Mouse (Mus musculus) spleen, adult 18-20 months (tissue): ENCODE measurements around the gene Rab31.
"Not testable (repeated sequence)": the region's sequence is repeated elsewhere in the genome, so short reads cannot be mapped to it uniquely, and the experiment has no call there.

ENCODE experiments used
- DNase-seq, 2 experiments: peaks; one replicate each; pipeline ENCODE4 v3.0.0; 2022; ENCODE audit warnings: mixed read lengths in 2 of 2

Rab31 gene

DNA sequence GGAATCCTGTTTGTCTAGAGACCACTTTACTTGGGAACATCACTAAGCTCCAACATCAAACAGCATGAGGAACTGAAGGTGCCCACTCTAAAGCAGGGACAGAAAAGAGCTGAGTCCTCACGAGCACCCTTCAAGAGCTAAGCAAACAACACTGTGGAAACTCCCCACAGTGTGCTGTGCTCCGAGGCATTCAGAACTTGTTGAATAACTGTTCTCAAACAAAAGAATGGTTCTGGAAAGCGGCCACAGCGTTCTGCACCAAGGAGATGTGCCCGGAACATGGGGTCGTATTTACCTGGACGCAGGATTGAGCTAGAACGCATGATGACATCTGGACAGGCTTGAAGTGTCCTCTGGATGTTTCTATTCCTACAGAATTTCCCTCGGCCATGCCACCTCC is 114.6 kb downstream of the Rab31 start:
- no peak for DNase-seq

DNA sequence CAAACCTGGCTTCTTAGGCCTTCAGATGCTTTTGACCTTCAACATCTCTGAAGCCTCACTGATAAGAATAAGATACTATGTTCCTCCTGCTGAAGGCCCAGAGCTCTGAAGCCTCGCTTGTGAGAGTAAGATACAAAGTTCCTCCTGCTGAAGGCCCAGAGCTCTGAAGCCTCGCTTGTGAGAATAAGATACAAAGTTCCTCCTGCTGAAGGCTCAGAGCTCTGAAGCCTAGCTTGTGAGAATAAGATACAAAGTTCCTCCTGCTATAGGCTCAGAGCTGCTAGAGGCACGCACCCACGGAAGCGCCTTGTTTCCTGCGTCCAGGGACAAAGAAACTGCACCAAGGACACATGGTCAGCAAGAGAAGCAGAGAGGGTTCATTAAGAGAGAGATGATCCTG is 115.8 kb downstream of the Rab31 start:
- DNase-seq: no peak

DNA sequence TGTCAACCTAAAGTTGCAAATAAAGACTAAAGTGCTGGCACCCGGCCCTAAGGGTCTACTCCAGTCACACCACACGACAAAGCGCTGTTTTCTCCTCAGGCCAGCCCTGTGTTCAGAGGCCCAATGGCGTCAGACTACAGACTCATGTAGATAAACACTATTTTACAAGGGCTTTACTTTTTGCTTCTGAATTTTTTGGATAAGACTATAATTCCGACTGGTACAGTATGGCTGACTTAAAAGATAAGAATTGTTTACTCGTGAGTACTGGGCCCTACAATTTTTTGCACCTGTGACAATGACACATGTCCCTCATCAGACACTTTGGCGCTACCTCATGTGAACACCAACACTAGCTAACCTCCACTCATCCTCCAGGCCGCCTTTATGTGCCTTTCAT is 116.5 kb downstream of the Rab31 start:
- no peak for DNase-seq

DNA sequence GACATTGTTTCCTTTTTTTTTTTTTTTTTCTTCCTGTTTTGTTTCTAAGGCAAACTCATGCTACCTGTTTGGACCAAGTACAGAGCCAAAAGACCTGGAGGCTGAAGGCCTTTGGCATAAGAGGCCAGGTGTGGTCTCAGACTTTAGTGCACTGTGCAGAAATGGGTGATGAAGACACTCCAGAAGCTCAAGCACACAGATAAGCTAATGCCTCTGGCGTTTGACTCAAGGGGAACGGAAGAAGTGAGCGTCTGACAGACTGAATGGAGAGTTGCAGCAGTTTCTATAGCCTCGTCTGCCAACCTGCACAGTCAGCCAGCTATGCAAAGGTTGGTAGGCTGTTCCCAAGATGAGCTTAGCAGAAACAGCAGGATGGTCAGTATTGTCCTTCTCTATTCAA is 116.9 kb downstream of the Rab31 start:
- DNase-seq: no peak

DNA sequence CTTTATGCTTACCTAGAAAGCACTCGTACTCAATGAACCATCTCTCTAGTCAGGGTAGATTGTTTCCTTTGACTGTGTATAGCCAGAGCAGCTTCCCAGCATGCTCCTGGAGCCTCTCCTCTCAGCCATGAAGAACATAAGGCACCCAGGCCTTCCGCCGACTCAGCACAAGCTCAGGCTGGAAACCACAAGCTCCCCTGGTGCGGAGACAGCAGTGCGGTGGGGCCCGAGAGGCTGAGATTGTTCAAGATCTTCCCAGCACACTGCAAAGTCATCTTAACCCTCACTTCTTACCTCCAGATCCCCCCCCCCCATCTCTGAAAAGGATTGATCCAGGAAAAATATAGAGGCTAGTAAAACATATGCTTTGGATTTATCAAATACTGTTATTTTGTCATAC is 122.0 kb downstream of the Rab31 start:
- DNase-seq: no peak

DNA sequence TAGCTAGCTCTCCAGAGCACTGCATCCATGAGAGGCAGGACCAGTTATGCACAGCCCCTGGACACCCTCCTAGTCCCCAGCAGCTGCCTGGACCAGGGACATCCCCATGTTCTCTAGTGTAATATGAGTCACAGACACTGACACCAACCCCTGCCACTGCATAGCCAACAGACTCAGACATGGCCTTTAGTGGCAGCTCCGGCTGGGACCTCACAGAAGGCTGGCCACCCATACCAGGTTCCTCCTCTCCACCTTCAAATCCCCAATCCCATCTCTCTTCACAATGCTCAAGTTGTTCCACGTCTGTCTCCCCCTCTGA is 123.4 kb downstream of the Rab31 start:
- no peak for DNase-seq

DNA sequence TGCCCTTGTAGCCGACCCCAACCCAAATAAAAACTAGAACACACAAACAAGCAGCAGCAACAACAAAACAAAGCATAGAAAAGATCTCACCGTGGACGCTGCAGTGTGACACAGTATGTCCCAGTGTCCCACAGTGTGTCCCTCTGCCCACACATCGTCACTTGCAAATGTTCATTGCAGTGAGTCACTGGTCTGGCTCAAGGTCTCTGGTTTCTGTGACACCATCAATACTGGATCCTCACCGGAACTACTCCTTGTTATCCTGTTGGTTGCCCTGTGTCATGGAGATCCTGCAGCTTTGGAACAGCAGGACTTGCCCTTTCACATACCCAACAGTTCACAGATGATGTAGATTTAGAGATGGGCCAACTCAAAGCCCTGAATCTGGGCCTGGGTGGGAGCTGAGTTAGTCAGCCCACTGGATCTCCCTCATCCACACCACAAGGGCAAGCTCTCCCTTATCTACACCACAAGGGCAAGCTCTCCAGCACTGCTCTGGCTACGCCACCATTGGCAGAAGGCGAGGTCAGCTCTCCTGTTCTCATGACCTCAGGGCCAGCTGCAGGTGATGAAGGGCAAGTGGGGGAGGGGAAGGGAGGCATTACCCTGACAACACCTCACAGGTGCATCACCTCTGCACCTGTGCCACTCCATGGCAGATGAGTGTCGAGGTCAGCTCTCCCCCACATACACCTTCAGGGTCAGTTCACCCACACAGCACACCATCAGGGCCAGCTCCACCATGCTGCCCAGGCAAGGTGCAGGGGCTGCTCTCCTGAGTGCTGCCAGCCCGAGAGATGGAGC is 124.0 kb downstream of the Rab31 start:
- no peak for DNase-seq

DNA sequence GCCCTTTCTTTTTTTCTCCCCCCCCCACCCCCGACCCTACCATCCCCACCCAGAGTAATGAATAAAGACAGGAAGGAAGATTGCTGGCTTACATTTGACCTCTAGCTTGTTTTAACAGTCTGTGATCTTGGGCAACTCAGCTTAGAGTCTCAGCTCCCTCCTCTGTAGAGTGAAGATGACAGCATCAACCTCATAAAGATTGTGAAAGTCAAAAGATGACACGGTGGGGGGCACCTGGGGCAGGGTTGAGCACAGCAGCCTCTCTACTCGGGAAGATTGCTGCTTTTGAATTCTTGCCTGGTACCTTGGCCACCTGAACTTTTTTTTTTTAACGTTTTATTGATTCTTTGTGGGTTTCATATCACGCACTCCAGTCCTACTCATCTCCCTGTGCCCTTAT is 124.6 kb downstream of the Rab31 start:
- DNase-seq: no peak

DNA sequence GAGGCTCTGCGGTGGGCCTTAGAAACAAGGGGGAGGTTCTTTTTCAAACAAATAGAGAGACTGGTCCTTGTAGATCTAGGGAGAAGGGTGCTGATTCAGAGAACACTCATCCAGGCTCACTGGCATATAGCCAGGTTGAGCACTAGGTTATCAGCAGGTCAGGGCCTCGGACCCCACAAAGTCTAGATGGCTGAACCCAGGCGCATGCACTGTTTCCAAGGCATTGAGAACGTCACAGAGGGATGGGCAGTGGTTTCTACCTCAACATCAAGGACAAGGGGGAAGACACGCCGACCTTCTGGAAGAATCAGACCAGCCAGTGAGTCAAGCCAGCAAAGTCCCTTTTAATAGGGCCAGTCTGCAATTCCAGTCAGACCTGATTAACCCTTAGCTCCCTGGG is 125.3 kb downstream of the Rab31 start:
- DNase-seq: no peak

DNA sequence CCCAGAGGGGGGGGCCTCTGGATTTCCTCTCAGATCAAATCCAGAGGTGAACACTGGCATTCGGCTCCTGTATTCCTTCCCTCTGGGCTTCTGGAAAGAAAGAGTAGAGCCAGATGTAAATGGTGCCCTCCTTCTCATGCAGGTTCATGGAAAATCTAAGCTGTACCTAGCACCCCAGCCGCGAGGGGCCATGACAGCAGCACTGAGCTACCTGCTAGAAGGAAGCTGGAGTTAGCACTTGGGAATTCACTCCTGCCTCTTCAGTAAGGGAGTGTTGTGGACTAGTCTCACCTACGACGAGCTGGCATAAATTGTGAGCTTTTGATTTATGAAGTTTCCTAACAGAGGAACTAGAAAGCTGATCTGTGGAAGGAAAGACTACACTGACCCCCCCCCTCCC is 129.0 kb downstream of the Rab31 start:
- no peak for DNase-seq

DNA sequence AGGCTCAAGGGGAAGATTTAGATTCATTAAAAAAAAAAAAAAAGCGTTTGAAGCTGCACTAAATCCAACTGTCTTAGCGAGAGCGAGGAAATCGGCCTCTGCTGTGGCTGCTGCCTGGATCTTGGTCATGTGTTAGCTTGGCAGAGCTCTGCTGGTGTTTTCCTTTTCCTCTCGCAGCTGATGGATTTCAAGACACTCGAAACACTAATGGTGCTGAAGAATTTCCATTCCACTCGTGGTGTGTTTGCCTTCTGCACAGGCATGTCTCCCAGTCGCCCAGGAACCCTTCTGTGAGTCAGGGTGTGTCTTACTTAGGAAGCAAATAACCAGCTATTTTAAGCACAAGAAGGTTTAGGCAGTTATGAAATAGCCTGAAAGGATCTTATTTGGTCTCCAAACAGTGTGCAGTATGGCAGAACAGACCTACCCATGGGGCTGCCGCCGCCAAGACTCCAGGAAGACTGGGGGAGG is 129.5 kb downstream of the Rab31 start:
- DNase-seq: no peak

DNA sequence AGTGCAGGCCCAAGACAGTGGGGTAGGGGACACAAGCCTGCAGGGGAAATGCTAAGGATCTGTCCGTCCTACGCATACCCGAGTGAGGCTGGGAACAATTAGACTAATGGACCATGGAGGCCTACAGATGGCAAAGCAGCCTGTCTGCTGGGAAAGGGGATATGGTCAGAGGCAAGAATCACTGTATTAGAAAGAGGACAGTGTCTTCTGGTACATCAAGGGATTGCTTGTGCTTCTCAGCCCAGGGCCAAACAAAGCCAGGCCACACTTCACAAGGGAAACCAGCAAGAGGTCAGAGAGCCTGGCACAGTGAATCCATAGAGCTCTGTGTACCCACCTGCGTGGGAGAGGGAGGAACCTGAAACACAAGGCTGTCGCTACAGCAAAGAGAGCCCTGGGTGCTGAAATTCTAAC is 130.0 kb downstream of the Rab31 start:
- DNase-seq: no peak

DNA sequence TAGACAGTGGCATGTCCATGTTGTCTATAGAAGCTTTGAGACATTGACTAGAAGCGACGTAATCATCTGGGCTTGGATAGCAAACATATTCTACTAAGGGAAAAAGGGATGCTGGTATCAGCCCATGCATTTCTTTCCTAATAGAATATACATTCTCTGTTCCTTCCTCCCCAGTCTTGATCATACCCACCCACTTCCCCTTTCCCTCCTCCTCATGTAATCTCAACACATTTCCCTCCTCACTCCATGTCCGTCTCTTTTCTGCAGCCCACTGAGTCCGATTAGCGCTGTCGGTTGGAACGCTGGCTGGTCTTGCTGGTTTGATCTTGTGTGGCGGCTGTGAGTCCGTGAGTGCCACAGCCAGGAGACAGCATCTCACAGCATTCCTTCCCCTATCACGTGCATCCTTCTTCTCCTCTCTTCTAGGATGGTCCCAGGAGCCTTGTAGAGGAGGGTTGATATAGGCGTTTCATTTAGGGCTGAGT is 130.8 kb downstream of the Rab31 start, which contains the start of gene Txndc2:
TSS of gene Txndc2 (minus strand) at position 435 of the 485 bp plus-strand sequence.
- DNase-seq: no peak

DNA sequence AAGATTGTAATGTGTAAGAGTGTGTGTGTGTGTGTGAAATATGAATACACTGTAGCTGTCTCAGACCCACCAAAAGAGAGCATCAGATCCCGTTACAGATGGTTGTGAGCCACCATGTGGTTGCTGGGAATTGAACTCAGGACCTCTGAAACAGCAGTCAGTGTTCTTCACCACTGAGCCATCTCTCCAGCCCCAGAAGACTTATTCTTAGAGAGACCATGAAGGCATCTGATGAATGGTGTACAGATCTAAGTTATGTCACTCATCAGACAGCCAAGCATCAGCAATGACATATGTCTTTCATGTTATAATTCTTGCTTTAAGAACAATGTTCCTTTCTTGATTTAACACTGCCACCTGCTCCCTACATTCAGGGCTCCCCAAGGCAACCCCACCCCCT is 133.4 kb downstream of the Rab31 start:
- DNase-seq: no peak

DNA sequence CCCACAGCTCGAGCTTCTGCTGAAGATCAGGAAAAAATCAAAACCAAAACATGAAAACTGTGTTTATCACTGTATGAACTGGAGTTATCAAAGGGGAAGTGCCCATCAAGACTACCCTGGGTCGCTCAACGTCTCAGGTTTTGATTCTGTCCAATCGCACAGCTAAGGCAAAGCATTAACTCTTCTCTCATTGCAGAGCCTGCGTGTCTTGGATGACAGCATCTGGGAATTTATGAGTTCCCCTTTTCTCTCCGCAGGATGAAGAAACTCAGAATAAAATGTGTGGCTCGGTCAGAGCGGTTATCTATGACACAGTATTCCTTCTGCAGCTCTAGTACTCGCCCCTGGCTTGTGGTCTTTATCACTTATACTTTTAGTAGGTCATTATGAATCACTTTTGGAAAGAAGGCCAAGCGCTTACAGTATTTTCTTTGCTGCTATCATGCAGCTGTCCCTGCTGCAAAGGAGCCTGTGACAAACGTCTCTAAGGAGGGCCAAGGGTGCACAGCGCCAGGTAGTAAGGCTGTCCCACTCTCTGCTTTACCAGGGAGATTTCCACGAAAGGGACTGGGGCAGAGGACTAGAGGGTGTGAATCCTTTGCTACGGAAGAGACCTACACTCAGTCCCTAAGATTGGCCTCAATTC is 136.7 kb downstream of the Rab31 start:
- no peak for DNase-seq

DNA sequence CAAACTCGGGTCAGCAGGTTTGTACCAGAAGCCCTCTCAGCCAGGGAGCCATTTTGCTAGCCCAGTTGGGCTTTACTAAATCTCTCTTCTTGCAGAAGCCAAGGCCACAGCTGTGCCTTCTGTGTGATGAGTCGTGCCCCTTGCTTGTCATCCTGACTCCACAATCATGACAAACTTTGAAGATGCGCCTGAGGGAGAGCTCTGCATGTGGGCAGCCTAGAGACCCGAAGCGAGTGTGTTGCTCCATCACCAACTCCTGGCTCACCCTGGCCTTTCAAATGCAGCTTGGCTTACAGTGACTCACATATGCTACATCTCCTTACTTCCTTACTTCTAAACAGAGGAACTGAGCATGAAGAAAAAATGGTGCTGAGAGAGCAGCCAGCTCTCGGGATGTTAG is 142.6 kb downstream of the Rab31 start:
- DNase-seq: no peak

DNA sequence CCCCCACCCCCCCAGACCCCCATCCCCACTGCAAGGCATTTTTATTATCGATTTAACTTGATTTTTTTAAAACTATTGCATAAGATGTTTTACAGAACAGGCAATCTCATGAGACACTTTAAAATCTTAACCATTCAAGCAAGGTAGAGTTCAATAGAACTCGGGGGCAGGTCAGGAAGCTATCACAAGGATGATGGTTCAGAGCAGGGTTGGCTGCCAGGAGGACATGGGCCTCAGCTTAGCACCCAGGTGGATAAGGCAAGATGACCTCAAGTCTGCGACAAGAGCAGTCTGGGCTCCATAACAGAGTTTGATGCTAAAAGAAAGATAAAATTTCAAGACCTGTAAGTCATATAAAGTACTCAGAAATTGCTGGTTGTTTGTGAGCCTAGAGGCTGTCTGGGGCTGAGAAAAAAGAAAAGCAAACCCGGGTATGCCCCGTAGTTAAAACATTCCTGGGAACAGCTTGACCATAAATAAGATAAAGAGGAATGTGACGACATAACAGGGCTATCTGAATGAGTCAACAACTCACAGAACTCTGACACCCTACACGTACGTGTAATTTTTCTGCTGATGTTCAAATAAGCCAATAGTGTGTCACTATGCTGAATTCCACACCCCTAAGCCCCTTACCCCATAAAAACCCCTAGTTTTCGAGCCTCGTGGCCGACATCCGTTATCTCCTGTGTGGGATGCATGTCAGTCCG is 143.6 kb downstream of the Rab31 start:
- DNase-seq: not testable (repeated sequence)

DNA sequence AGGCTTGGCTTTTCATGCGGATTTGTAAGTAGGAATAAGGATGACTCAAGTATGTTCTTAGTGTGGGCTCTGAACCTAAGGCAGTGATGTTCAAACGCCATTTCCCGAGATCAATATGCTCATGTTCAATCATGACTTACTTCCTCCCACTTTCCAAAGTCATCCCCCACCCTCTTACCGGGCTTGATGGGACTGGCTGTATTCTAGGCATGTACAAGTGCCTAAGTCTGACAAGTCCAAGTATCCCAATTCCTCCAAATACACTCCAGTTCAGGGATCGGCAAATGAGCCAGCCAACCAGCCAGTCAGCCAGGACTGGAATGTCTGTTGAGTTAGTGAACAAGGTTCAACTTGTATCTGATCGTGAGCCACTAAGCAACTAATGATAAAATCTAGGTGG is 146.3 kb downstream of the Rab31 start:
- no peak for DNase-seq

DNA sequence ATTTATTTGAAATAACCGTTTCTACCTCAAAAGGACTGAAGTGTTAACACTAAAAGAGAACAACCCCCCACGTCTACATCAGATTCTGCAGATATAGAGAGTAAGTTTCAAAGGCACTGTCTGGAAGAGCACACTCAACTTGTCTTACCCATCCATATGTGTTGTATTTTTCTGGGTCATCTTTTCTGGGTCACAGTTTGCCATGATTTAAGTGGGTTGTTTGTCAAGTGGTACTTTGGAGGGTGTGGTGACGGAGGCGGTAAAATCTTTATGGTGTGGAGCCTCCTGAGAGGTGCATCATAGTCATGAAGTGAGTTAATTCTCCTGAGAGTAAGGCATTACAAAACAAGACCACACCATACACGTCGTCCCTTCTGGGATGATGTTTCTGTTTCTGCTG is 147.0 kb downstream of the Rab31 start:
- no peak for DNase-seq

DNA sequence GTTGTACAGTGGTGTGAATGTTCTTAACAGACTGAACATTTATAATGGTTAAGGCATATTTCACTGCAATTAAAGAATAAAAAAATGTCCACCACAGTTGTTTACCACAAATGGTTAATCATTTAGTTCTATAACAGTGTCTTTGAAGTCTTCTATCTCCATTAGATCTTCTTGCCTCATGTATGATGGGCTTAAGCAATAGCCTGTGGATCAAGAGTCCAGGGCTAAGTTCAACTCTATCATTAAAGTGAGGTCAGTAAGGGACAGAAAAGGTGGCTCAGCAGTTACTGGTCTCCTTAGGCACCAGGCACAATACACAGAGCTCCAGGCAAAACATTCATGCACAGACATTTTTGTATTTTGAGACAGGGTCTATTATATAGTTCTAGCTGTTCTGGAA is 149.4 kb downstream of the Rab31 start:
- no peak for DNase-seq

DNA sequence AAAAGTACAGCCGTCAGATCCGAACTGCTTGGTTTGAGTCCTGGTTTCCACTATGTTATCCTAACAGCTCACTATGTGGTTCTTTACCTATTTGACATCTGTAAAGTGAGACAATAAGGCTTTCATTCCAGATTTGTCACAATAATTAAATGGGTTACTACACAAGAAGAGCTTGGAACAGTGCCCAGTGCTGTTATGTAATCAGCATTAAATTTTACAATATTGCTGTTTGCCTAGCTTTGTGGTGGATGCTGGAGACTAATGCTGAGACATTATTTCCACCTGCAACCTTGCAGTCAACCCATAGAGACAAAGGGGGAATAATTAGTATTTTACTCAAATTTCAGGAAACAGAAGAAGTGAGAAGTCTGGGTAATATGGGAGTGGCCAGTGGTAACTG is 154.1 kb downstream of the Rab31 start:
- no peak for DNase-seq

DNA sequence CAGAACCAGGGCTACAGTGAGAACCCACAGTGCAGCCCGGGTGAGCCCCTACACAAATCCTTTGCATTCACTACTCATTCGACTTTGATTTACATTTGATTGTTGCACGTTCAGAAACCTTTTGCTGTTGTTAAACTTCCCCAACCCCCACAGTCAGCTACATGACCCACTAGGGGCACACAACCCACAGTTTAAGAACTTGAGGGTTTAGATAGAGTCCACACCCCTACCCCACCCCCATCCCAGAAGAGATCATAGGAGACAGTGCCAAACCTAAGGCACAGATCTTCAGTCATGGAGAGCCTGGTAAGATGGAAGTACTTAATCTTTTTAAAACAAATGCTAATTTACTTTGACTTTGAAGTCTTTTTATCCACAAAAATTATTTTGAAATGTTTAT is 156.9 kb downstream of the Rab31 start:
- no peak for DNase-seq

DNA sequence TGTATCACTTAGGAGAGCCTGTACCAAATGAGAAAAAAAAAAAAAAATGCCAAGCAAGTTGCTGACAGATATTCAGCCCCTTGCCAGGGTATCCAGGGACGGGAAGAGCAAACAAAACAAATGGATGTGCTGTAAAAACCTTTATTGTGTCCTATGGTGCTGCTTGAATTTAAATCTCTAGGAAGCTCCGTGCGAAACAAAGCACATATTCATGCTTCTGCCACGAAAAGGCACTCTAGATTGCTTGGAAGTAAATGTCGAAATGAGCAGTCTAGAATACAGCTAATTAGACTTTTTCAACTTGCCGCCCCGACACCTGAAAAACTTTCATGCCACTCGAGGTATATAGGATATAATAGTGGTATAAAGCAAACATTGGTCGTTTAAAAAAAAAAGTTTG is 158.1 kb downstream of the Rab31 start:
- DNase-seq: no peak
